Mouse (Mus musculus): Measurements from ENCODE around the gene Ptger2.
"Not testable (repeated sequence)": the region's sequence is repeated elsewhere in the genome, so short reads cannot be mapped to it uniquely, and the experiment has no call there.

The Ptger2 gene

DNA sequence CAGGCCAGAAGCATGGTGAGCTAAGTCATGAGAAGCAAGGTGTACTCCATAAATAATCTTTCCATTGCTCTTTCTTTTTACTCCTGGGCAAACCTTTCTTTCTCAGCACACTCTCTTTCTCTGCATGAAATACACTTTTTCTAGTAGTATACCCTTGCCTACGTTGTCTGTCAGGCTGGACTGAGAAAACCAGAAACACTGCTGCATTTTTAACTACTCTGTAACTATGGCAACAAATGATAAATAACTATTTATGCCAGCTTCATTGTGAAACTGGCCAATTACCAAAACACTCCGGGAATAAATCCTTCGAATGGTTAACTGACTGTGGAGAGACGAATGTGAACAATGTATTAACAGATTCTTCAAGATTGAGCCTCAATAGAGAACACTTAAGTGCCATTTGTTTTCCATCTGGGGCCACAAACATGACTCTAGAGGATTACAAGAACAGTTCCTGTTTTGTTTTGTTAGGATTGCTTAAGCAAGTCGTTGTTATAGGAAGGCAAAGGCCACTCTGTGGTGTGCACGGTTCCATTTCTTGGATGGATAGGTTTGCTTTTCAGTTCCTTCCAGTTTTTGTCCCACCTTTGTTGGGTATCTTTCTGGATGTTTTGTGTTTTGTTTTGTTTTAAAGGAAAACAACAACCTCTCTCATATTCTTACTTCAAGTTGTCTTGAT, at the start of gene Ptger2:
Gene Ptger2 (plus strand): TSS at position 522 of the 682 bp plus-strand sequence.
- H3K36me3 ChIP-seq (ENCODE audit: insufficient read depth, low read length); H3K9me3 ChIP-seq (ENCODE audit: low read length): not testable (repeated sequence)
- peak within 1 kb of the TSS; percentile 79 for H3K4me3 ChIP-seq (replicated peaks; ENCODE audit: low read length)
- H3K27me3 ChIP-seq (ENCODE audit: insufficient read depth, low read length), result peaks cover 50% of the 10 kb centered on the region
- H3K4me1 ChIP-seq (replicated peaks; ENCODE audit: low read depth, low read length), result peaks cover 67% of the 10 kb centered on the region

DNA sequence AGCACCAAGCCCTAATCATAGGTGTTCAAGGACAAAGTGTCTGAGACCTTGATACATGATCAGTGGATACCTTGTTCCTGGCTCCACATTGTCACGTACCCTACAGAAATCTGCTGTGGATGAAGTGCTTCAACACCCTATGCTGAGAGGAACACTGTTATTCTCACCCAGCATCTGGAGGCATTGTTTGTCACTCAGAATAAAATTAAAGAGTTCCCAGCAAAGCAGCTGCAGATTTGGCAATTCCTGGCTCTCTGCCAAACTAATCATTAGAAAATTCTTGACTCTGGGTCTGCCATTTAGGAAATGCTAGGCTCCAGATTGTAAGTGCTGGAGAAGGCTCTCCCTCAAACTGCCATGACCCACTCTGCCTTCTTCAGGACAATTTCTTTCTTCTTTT, 27.2 kb upstream of the Ptger2 start:
- TF ChIP-seq NANOG (IDR thresholded peaks at IDR 0.05; ENCODE audit: borderline replicate concordance, low read length) (no peak), CTCF (conservative IDR thresholded peaks at IDR 0.05; ENCODE audit: low read length) (no peak), POU5F1 (IDR thresholded peaks at IDR 0.05; ENCODE audit: borderline replicate concordance, low read length) (no peak)
- H3K4me3 ChIP-seq (replicated peaks; ENCODE audit: low read length), result no peak overlapping the region
- H3K27me3 ChIP-seq (ENCODE audit: insufficient read depth, low read length), result no peaks in the 10 kb centered on the region
- H3K36me3 ChIP-seq (ENCODE audit: insufficient read depth, low read length), result no peaks in the 10 kb centered on the region
- H3K9me3 ChIP-seq (ENCODE audit: low read length), result peaks cover 23% of the 10 kb centered on the region
- no peaks in the 10 kb centered on the region for H3K4me1 ChIP-seq (replicated peaks; ENCODE audit: low read depth, low read length)

DNA sequence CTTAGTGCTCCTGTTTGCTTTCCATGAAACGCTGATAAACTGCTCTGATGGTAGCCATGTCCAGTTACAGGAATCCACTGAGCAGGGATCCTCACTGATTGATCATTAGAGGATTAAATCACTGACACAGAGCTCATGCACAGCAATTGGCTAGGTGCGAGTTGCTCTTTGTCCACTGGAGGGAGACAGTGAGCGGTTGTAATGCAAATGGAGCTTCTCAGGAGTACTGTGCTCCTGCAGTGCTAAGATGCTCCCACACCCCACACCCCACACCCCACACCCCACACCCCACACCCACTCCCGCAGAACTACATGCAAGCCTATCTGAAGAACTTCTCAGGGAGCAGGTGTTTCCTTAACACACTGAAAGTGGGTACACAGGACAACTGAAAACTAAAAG, 10.7 kb upstream of the Ptger2 start:
- not testable (repeated sequence) for H3K4me1 ChIP-seq (replicated peaks; ENCODE audit: low read depth, low read length); H3K4me3 ChIP-seq (replicated peaks; ENCODE audit: low read length); H3K36me3 ChIP-seq (ENCODE audit: insufficient read depth, low read length); H3K9me3 ChIP-seq (ENCODE audit: low read length); H3K27me3 ChIP-seq (ENCODE audit: insufficient read depth, low read length)
- peak; percentile 58 for TF ChIP-seq CTCF (conservative IDR thresholded peaks at IDR 0.05; ENCODE audit: low read length)

DNA sequence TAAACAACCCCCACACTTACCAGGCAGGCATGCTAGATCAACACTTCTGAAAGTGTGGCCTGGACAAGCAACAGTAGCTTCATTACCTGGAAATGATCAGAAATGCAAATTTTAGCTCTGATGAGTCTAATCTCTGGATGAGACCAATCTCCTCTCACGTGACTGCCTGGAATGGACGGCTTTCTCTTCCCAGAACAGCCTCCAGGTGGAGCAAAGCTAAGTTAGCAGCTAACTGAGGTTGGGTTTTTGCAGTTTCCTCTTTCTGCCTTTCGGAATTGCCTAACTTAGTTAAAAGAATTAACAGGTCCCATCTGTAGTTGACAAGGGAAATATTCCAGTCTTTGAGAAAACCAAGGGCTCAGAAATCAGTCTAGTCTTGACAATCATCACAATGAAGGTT, 8.1 kb upstream of the Ptger2 start:
- H3K4me1 ChIP-seq (replicated peaks; ENCODE audit: low read depth, low read length), result peaks cover 31% of the 10 kb centered on the region
- TF ChIP-seq CTCF (conservative IDR thresholded peaks at IDR 0.05; ENCODE audit: low read length), result 0 out of 2 replicates have a peak, but pooled peaks have one; percentile 32
- TF ChIP-seq POU5F1 (IDR thresholded peaks at IDR 0.05; ENCODE audit: borderline replicate concordance, low read length), result no peak
- no peaks in the 10 kb centered on the region for H3K9me3 ChIP-seq (ENCODE audit: low read length)
- no peak overlapping the region for H3K4me3 ChIP-seq (replicated peaks; ENCODE audit: low read length)
- H3K27me3 ChIP-seq (ENCODE audit: insufficient read depth, low read length), result peaks cover 3% of the 10 kb centered on the region; the same call in 1 of the 2 replicates
- H3K36me3 ChIP-seq (ENCODE audit: insufficient read depth, low read length), result no peaks in the 10 kb centered on the region

DNA sequence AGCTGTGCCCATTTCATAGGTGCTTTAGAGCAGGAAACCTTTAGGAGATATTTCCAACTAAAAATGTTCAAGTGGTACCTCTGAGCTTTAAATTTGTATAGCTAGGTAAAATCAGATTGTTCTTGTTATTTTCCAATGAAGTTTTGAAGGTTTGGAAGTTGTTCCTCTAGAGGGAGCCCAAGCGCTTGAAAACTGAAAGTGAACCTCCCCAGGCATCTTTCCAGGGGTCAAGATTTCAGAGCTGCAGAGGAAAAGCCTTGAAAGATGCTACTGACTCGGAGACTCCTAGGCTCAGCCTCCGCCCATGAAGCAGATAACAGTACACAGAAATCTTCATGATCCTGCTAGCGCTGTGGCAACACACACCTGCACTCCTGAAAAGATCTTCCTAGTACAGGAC, 6.5 kb upstream of the Ptger2 start:
- Histone ChIP-seq H3K4me1 (replicated peaks; ENCODE audit: low read depth, low read length) (peaks cover 35% of the 10 kb centered on the region), H3K27me3 (ENCODE audit: insufficient read depth, low read length) (peaks cover 8% of the 10 kb centered on the region), H3K9me3 (ENCODE audit: low read length) (no peaks in the 10 kb centered on the region), H3K4me3 (replicated peaks; ENCODE audit: low read length) (no peak overlapping the region), H3K36me3 (ENCODE audit: insufficient read depth, low read length) (no peaks in the 10 kb centered on the region)
- TF ChIP-seq POU5F1 (IDR thresholded peaks at IDR 0.05; ENCODE audit: borderline replicate concordance, low read length), result no peak
- no peak for TF ChIP-seq NANOG (IDR thresholded peaks at IDR 0.05; ENCODE audit: borderline replicate concordance, low read length)
- TF ChIP-seq CTCF (conservative IDR thresholded peaks at IDR 0.05; ENCODE audit: low read length), result peak; percentile 25

DNA sequence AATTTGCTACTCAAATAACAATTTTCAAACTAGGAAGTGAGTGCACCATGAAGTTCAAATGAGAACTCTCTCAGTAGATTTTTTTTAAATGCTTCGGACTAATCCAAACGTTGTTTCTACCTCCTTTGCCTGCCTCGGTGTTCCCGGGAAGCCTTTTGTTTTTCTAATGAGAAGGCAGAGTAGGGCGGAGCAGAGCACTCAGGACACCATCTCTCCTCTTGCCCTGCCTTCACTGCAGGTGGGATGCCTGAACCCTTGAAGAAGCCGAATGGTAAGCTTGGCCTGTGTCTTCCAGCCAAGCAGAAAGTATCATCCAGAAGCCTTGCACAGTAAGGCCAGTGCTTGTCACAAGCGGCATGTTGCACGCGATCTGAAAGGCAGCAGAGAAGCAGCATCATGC, 3.9 kb upstream of the Ptger2 start:
- Histone ChIP-seq H3K27me3 (ENCODE audit: insufficient read depth, low read length) (peaks cover 26% of the 10 kb centered on the region), H3K36me3 (ENCODE audit: insufficient read depth, low read length) (no peaks in the 10 kb centered on the region), H3K9me3 (ENCODE audit: low read length) (no peaks in the 10 kb centered on the region), H3K4me1 (replicated peaks; ENCODE audit: low read depth, low read length) (peaks cover 48% of the 10 kb centered on the region), H3K4me3 (replicated peaks; ENCODE audit: low read length) (no peak overlapping the region)
- TF ChIP-seq NANOG (IDR thresholded peaks at IDR 0.05; ENCODE audit: borderline replicate concordance, low read length) (peak; percentile 13; the same call in 1 of the 2 replicates), CTCF (conservative IDR thresholded peaks at IDR 0.05; ENCODE audit: low read length) (no peak)

DNA sequence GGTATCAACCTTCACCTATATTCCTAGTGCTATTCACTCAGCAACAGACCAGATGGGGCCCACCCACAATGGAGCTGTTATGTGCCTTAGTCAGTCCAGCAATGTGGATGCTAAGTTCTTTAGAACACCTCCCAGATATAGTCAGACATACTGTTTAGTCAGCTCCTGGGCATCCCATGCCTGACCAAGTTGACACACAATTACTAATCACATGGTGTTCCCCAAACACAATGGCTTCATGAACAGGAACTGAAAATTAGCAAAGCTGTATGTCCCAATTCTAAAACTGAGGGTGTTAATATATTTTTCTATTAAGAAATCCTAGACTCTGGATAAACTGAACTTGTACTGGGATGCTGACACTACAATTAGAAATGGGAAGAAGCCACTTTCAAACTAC, 1.7 kb upstream of the Ptger2 start:
- Histone ChIP-seq H3K4me3 (replicated peaks; ENCODE audit: low read length) (no peak overlapping the region), H3K27me3 (ENCODE audit: insufficient read depth, low read length) (peaks cover 43% of the 10 kb centered on the region), H3K4me1 (replicated peaks; ENCODE audit: low read depth, low read length) (peaks cover 66% of the 10 kb centered on the region), H3K36me3 (ENCODE audit: insufficient read depth, low read length) (no peaks in the 10 kb centered on the region), H3K9me3 (ENCODE audit: low read length) (no peaks in the 10 kb centered on the region)
- TF ChIP-seq NANOG (IDR thresholded peaks at IDR 0.05; ENCODE audit: borderline replicate concordance, low read length) (no peak), POU5F1 (IDR thresholded peaks at IDR 0.05; ENCODE audit: borderline replicate concordance, low read length) (no peak), CTCF (conservative IDR thresholded peaks at IDR 0.05; ENCODE audit: low read length) (no peak)

DNA sequence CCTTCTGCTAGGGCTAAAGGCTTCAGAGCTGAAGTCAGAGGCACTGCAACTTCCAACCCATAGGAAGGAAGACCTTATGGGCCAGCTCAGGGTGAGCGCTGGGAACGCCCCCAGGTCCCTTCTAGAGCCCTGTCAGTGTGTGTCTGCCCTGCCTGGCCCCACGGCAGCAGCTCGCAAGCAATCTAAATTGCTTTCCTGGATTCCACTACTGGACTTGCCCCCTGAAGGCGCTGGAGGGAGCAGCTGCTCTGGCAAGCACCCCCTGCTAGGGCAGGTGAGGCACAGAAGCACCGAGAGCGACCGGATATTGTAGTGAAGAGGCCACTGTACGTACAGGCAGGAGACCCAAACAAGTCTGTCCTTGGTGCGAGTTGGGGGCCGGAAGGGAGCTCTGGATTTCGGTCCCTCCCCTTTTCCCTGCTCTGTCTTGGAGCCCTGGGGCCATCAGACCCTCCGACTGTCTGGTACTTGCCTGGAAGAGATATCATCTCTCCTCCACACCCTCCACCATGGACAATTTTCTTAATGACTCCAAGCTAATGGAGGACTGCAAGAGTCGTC, 541 bp downstream of the Ptger2 start:
- Histone ChIP-seq H3K9me3 (ENCODE audit: low read length) (no peaks in the 10 kb centered on the region), H3K4me1 (replicated peaks; ENCODE audit: low read depth, low read length) (peaks cover 65% of the 10 kb centered on the region), H3K36me3 (ENCODE audit: insufficient read depth, low read length) (no peaks in the 10 kb centered on the region), H3K27me3 (ENCODE audit: insufficient read depth, low read length) (peaks cover 47% of the 10 kb centered on the region), H3K4me3 (replicated peaks; ENCODE audit: low read length) (peak overlapping the region; percentile 79)
- no peak for TF ChIP-seq CTCF (conservative IDR thresholded peaks at IDR 0.05; ENCODE audit: low read length)
- no peak for TF ChIP-seq NANOG (IDR thresholded peaks at IDR 0.05; ENCODE audit: borderline replicate concordance, low read length)
- no peak for TF ChIP-seq POU5F1 (IDR thresholded peaks at IDR 0.05; ENCODE audit: borderline replicate concordance, low read length)

DNA sequence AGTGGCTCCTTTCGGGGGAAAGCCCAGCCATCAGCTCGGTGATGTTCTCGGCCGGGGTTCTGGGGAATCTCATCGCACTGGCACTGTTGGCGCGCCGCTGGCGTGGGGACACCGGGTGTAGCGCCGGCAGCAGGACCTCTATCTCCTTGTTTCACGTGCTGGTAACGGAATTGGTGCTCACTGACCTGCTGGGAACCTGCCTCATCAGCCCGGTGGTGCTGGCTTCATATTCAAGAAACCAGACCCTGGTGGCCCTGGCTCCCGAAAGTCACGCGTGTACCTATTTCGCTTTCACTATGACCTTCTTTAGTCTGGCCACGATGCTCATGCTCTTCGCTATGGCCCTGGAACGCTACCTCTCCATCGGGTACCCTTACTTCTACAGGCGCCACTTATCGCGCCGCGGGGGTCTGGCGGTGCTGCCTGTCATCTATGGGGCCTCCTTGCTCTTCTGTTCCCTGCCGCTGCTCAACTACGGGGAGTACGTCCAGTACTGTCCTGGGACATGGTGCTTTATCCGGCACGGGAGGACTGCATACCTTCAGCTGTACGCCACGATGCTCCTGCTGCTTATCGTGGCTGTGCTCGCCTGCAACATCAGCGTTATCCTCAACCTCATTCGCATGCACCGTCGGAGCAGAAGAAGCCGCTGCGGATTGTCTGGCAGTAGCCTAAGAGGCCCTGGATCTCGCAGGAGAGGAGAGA, 1.2 kb downstream of the Ptger2 start:
- Histone ChIP-seq H3K4me1 (replicated peaks; ENCODE audit: low read depth, low read length) (peaks cover 67% of the 10 kb centered on the region), H3K9me3 (ENCODE audit: low read length) (no peaks in the 10 kb centered on the region), H3K27me3 (ENCODE audit: insufficient read depth, low read length) (peaks cover 47% of the 10 kb centered on the region), H3K4me3 (replicated peaks; ENCODE audit: low read length) (peak overlapping the region; percentile 79), H3K36me3 (ENCODE audit: insufficient read depth, low read length) (no peaks in the 10 kb centered on the region)
- TF ChIP-seq POU5F1 (IDR thresholded peaks at IDR 0.05; ENCODE audit: borderline replicate concordance, low read length) (no peak), CTCF (conservative IDR thresholded peaks at IDR 0.05; ENCODE audit: low read length) (no peak), NANOG (IDR thresholded peaks at IDR 0.05; ENCODE audit: borderline replicate concordance, low read length) (no peak)

Data from E14TG2a.4 (cell line).